Mouse (Mus musculus) myocyte (in vitro differentiated cells): Measurements from ENCODE around the gene Tgfbr1.

Experiments used
- CEBPB ChIP-seq: IDR thresholded peaks from 2 replicates; pipeline ENCODE4 v1.6.1; 2011; ENCODE audit warnings: mild to moderate bottlenecking, moderate library complexity; ENCODE audit not compliant: poor library complexity, insufficient read depth, severe bottlenecking
- MAX ChIP-seq: IDR thresholded peaks from one replicate; pipeline ENCODE4 v1.6.1; 2011; ENCODE audit warnings: low read depth, mild to moderate bottlenecking, control low read depth
- MYOD1 ChIP-seq, 3 experiments: IDR thresholded peaks; one replicate each; pipeline ENCODE4 v1.6.1; 2011; ENCODE audit warnings: control low read depth in 2 of 3, low read depth in 2 of 3, mild to moderate bottlenecking in 2 of 3, moderate library complexity in 1 of 3; ENCODE audit not compliant: insufficient read length in 2 of 3, control insufficient read depth in 1 of 3
- MYOG ChIP-seq, 3 experiments: IDR thresholded peaks; one replicate each; pipeline ENCODE4 v1.6.1; 2011; ENCODE audit warnings: control low read depth in 2 of 3, low read depth in 2 of 3, mild to moderate bottlenecking in 2 of 3; ENCODE audit not compliant: insufficient read length in 2 of 3, control insufficient read depth in 1 of 3, insufficient read depth in 1 of 3
- POLR2A ChIP-seq: IDR thresholded peaks from one replicate; pipeline ENCODE4 v1.6.1; 2011; ENCODE audit warnings: low read depth, mild to moderate bottlenecking, control low read depth, moderate library complexity; ENCODE audit not compliant: insufficient read length
- REST ChIP-seq: IDR thresholded peaks from one replicate; pipeline ENCODE4 v1.6.1; 2011; ENCODE audit warnings: mild to moderate bottlenecking, control low read depth, moderate library complexity; ENCODE audit not compliant: insufficient read depth, insufficient read length
- SRF ChIP-seq: IDR thresholded peaks from one replicate; pipeline ENCODE4 v1.6.1; 2011; ENCODE audit warnings: low read depth; ENCODE audit not compliant: control insufficient read depth, insufficient read length
- TCF12 ChIP-seq: IDR thresholded peaks from one replicate; pipeline ENCODE4 v1.6.1; 2011; ENCODE audit warnings: mild to moderate bottlenecking, control low read depth; ENCODE audit not compliant: poor library complexity, insufficient read depth, severe bottlenecking
- TCF3 ChIP-seq: IDR thresholded peaks from one replicate; pipeline ENCODE4 v1.6.1; 2011; ENCODE audit warnings: low read depth, control low read depth; ENCODE audit not compliant: insufficient read length

GRCm38 (mm10) chr4:47312676-47313075 is 40.3 kb upstream of the Tgfbr1 start:
- TF ChIP-seq POLR2A (no peak), TCF12 (no peak), SRF (no peak), CEBPB (no peak), TCF3 (no peak), MAX (no peak), REST (no peak), MYOG (IDR thresholded peaks at IDR 0.05; ENCODE audit: control insufficient read depth in 1 of 3, insufficient read depth in 1 of 3, insufficient read length in 2 of 3, low read depth in 2 of 3) (no peak), MYOD1 (IDR thresholded peaks at IDR 0.05; ENCODE audit: control insufficient read depth in 1 of 3, insufficient read length in 2 of 3, low read depth in 2 of 3) (no peak)
